Comparison of ENCODE assay signal across 28 mouse cellular contexts in the genomic region with DNA sequence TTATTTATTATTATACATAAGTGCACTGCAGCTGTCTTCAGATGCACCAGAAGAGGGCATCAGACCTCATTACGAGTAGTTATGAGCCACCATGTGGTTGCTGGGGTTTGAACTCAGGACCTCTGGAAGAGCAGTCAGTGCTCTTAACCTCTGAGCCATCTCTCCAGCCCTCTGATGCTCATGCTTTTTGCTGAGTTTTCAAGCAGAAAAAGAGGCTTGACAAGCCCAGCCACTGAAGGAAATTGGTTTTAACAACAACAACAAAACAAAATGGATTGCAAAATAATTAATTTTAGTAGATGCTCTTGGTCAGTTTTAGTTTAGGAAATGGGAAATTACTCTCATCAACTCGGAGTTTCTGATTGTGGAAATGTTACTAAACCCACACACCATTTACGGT. TPM values are rescaled to one million over a fixed set of nuclear protein-coding genes. Genes with fewer than 3 reads are reported as not detected.
DNase-seq lines count a peak whose midpoint lies in the region; ATAC-seq and TF ChIP-seq lines count a peak whose summit lies in the region.
"Had no signal": no experiment of that assay in that cellular context is flagged by ENCODE, and none has a peak within 500 bp of the region (broad histone marks: within the 10 kb centered on the region; RNA-seq: fewer than 3 reads in every experiment).

No protein-coding gene starts in this region.

- no peak for TF ChIP-seq RAD21 in CH12.LX (IDR thresholded peaks at IDR 0.05; ENCODE audit: low read depth, low read length)

- DNase-seq in intestine, embryonic 14.5 days (ENCODE audit: low spot score), result peak; percentile 18
- DNase-seq in liver, postnatal 0 days, result no peak
- no peak for DNase-seq in CH12.LX (ENCODE audit: extremely low read depth)
- DNase-seq in stomach, postnatal 0 days (ENCODE audit: low spot score), result no peak
- DNase-seq in adrenal gland, adult (ENCODE audit: inconsistent age in 2 of 2, low spot score in 1 of 2), result no peak
- DNase-seq: adrenal gland, adult 2 months; adrenal gland, postnatal 14 days; cerebellum, adult 11 months; cerebellum, adult 2 months; cerebellum, adult 9-11 months; cerebellum, postnatal 25 days; embryo, embryonic 11 days; gastrocnemius, postnatal 25 days; heart, adult 2 months; heart, postnatal 14 days; kidney, adult 11 months had no signal

- no peak overlapping the region for H3K27ac ChIP-seq in intestine, embryonic 14.5 days (ENCODE audit: low read depth)
- no peak overlapping the region for H3K27ac ChIP-seq in intestine, embryonic 16.5 days (ENCODE audit: low read length)
- H3K27ac ChIP-seq in liver, postnatal 0 days (ENCODE audit: low read depth), result no peak overlapping the region
- H3K27ac ChIP-seq in liver, embryonic 12.5 days, result no peak overlapping the region
- H3K27ac ChIP-seq in CH12.LX (ENCODE audit: insufficient read depth, low read depth), result no peak overlapping the region
- H3K27ac ChIP-seq in stomach, postnatal 0 days (replicated peaks), result no peak overlapping the region
- H3K27ac ChIP-seq: embryonic facial prominence, embryonic 10.5 days; embryonic facial prominence, embryonic 13.5 days; forebrain, embryonic 12.5 days; forebrain, embryonic 15.5 days; heart, adult 2 months; heart, embryonic 10.5 days; heart, embryonic 13.5 days; hindbrain, embryonic 12.5 days; hindbrain, embryonic 15.5 days had no signal

- no peak overlapping the region for H3K4me2 ChIP-seq in intestine, embryonic 14.5 days (ENCODE audit: low read length)
- H3K4me2 ChIP-seq in intestine, embryonic 16.5 days (ENCODE audit: low read depth, low read length), result no peak overlapping the region
- no peak overlapping the region for H3K4me2 ChIP-seq in liver, postnatal 0 days (ENCODE audit: low read depth, low read length)
- no peak overlapping the region for H3K4me2 ChIP-seq in liver, embryonic 12.5 days
- no peak overlapping the region for H3K4me2 ChIP-seq in CH12.LX (ENCODE audit: insufficient read depth, low read depth, poor library complexity, severe bottlenecking)
- no peak overlapping the region for H3K4me2 ChIP-seq in stomach, postnatal 0 days (replicated peaks; ENCODE audit: low read depth)
- H3K4me2 ChIP-seq: embryonic facial prominence, embryonic 13.5 days; forebrain, embryonic 12.5 days; forebrain, embryonic 15.5 days; heart, embryonic 13.5 days had no signal

- TF ChIP-seq POLR2A in CH12.LX (IDR thresholded peaks at IDR 0.05; ENCODE audit: low read depth, low read length), result no peak

- H3K4me3 ChIP-seq in intestine, embryonic 14.5 days (ENCODE audit: low read depth, low read length), result no peak overlapping the region
- H3K4me3 ChIP-seq in intestine, embryonic 16.5 days (ENCODE audit: low read length), result no peak overlapping the region
- H3K4me3 ChIP-seq in liver, postnatal 0 days (ENCODE audit: low read depth, low read length), result no peak overlapping the region
- H3K4me3 ChIP-seq in liver, embryonic 12.5 days, result no peak overlapping the region
- no peak overlapping the region for H3K4me3 ChIP-seq in CH12.LX (replicated peaks in 1 of 3; ENCODE audit: low read depth in 2 of 3, low read length in 2 of 3, poor library complexity in 1 of 3)
- H3K4me3 ChIP-seq in stomach, postnatal 0 days (ENCODE audit: low read depth, low read length), result no peak overlapping the region
- H3K4me3 ChIP-seq: embryonic facial prominence, embryonic 10.5 days; embryonic facial prominence, embryonic 13.5 days; erythroblast, embryonic 14.5 days; forebrain, embryonic 12.5 days; forebrain, embryonic 15.5 days; heart, adult 2 months; heart, embryonic 10.5 days; heart, embryonic 13.5 days; hindbrain, embryonic 12.5 days; hindbrain, embryonic 15.5 days had no signal

- ATAC-seq in intestine, embryonic 14.5 days (replicated peaks; ENCODE audit: low FRiP score, low TSS enrichment, low read depth), result no peak
- no peak for ATAC-seq in intestine, embryonic 16.5 days
- ATAC-seq in liver, postnatal 0 days, result no peak
- no peak for ATAC-seq in liver, embryonic 12.5 days
- ATAC-seq in stomach, postnatal 0 days (ENCODE audit: low FRiP score, low TSS enrichment), result no peak
- ATAC-seq: forebrain, embryonic 15.5 days; Patski had no signal

- no peaks in the 10 kb centered on the region for H3K36me3 ChIP-seq in intestine, embryonic 14.5 days (ENCODE audit: control insufficient read depth, insufficient read depth, low read length)
- H3K36me3 ChIP-seq in intestine, embryonic 16.5 days (ENCODE audit: control insufficient read depth, insufficient read depth, low read length), result no peaks in the 10 kb centered on the region
- H3K36me3 ChIP-seq in liver, postnatal 0 days (replicated peaks; ENCODE audit: insufficient read depth, low read length), result peaks cover 4% of the 10 kb centered on the region; the same call in 1 of the 2 replicates
- peaks cover 25% of the 10 kb centered on the region for H3K36me3 ChIP-seq in liver, embryonic 12.5 days
- peaks cover 0 to 28% of the 10 kb centered on the region in 2 experiments for H3K36me3 ChIP-seq in CH12.LX (replicated peaks in 1 of 2; ENCODE audit: control insufficient read depth in 1 of 2, insufficient read depth in 1 of 2, low read length in 1 of 2)
- H3K36me3 ChIP-seq in stomach, postnatal 0 days (ENCODE audit: control insufficient read depth, insufficient read depth, low read length), result no peaks in the 10 kb centered on the region
- H3K36me3 ChIP-seq: forebrain, embryonic 12.5 days; forebrain, embryonic 15.5 days; hindbrain, embryonic 15.5 days had no signal

- no peak overlapping the region for H3K9ac ChIP-seq in intestine, embryonic 14.5 days (ENCODE audit: low read length)
- no peak overlapping the region for H3K9ac ChIP-seq in intestine, embryonic 16.5 days (ENCODE audit: low read depth, low read length)
- no peak overlapping the region for H3K9ac ChIP-seq in liver, postnatal 0 days (replicated peaks)
- H3K9ac ChIP-seq in liver, embryonic 12.5 days, result no peak overlapping the region
- H3K9ac ChIP-seq in CH12.LX (ENCODE audit: insufficient read depth, low read depth), result no peak overlapping the region
- H3K9ac ChIP-seq in stomach, postnatal 0 days (ENCODE audit: low read length), result no peak overlapping the region
- H3K9ac ChIP-seq: embryonic facial prominence, embryonic 13.5 days; forebrain, embryonic 12.5 days; forebrain, embryonic 15.5 days; heart, embryonic 13.5 days; hindbrain, embryonic 12.5 days; hindbrain, embryonic 15.5 days had no signal

- WGBS in intestine, embryonic 14.5 days, result 82% methylated on average over 3 of the region's 3 CpGs
- WGBS in intestine, embryonic 16.5 days, result 91% methylated on average over 3 of the region's 3 CpGs
- 76% methylated on average over 3 of the region's 3 CpGs for WGBS in liver, postnatal 0 days (ENCODE audit: insufficient replicate concordance)
- WGBS in liver, embryonic 12.5 days (ENCODE audit: insufficient replicate concordance), result 68% methylated on average over 3 of the region's 3 CpGs
- 84% methylated on average over 3 of the region's 3 CpGs for WGBS in stomach, postnatal 0 days

- no peak for TF ChIP-seq EP300 in liver, postnatal 0 days (IDR thresholded peaks at IDR 0.05; ENCODE audit: low read depth)
- TF ChIP-seq EP300 in CH12.LX (IDR thresholded peaks at IDR 0.05; ENCODE audit: low read length), result no peak
- no peak for TF ChIP-seq EP300 in stomach, postnatal 0 days (optimal IDR thresholded peaks at IDR 0.05)

- H3K9me3 ChIP-seq in intestine, embryonic 14.5 days (ENCODE audit: control insufficient read depth, low read length), result no peaks in the 10 kb centered on the region
- no peaks in the 10 kb centered on the region for H3K9me3 ChIP-seq in intestine, embryonic 16.5 days (ENCODE audit: control insufficient read depth, low read length)
- H3K9me3 ChIP-seq in liver, postnatal 0 days (ENCODE audit: low read length), result peaks cover 2% of the 10 kb centered on the region; the same call in 1 of the 2 replicates
- H3K9me3 ChIP-seq in liver, embryonic 12.5 days (replicated peaks), result 0 out of 2 replicates have a peak, but pooled peaks cover 3% of the 10 kb centered on the region
- H3K9me3 ChIP-seq in CH12.LX (replicated peaks; ENCODE audit: low read length), result no peaks in the 10 kb centered on the region
- H3K9me3 ChIP-seq in stomach, postnatal 0 days (ENCODE audit: control insufficient read depth, low read length), result no peaks in the 10 kb centered on the region
- H3K9me3 ChIP-seq: embryonic facial prominence, embryonic 13.5 days; forebrain, embryonic 12.5 days; forebrain, embryonic 15.5 days; heart, embryonic 10.5 days; hindbrain, embryonic 12.5 days; hindbrain, embryonic 15.5 days had no signal

- dilution Hi-C loops in CH12.LX (cut with MboI; ENCODE audit: extremely low pct_ligation_motif_present, extremely low pct_unique_long_range_greater_than_20kb, low sequenced_read_pairs), result no loop called here

- peaks cover 16% of the 10 kb centered on the region for H3K79me2 ChIP-seq in CH12.LX (replicated peaks; ENCODE audit: control insufficient read depth, extremely low read depth, insufficient read depth, poor library complexity, severe bottlenecking)

- no peaks in the 10 kb centered on the region for H3K27me3 ChIP-seq in intestine, embryonic 14.5 days (replicated peaks; ENCODE audit: control insufficient read depth, insufficient read depth, low read length)
- no peaks in the 10 kb centered on the region for H3K27me3 ChIP-seq in intestine, embryonic 16.5 days (replicated peaks; ENCODE audit: control insufficient read depth, insufficient read depth, low read length)
- H3K27me3 ChIP-seq in liver, postnatal 0 days (ENCODE audit: insufficient read depth, low read length), result no peaks in the 10 kb centered on the region
- H3K27me3 ChIP-seq in liver, embryonic 12.5 days (replicated peaks), result no peaks in the 10 kb centered on the region
- H3K27me3 ChIP-seq in CH12.LX (replicated peaks), result no peaks in the 10 kb centered on the region
- no peaks in the 10 kb centered on the region for H3K27me3 ChIP-seq in stomach, postnatal 0 days (ENCODE audit: control insufficient read depth, insufficient read depth, low read length)
- H3K27me3 ChIP-seq: embryonic facial prominence, embryonic 13.5 days; forebrain, embryonic 12.5 days; forebrain, embryonic 15.5 days; heart, embryonic 13.5 days; hindbrain, embryonic 12.5 days; hindbrain, embryonic 15.5 days; Patski had no signal

- peaks cover 17% of the 10 kb centered on the region for H3K4me1 ChIP-seq in intestine, embryonic 14.5 days (replicated peaks; ENCODE audit: control insufficient read depth, insufficient read depth, low read length)
- H3K4me1 ChIP-seq in intestine, embryonic 16.5 days (ENCODE audit: control insufficient read depth, insufficient read depth, low read length), result peaks cover 6% of the 10 kb centered on the region; the same call in 1 of the 2 replicates
- H3K4me1 ChIP-seq in liver, postnatal 0 days (ENCODE audit: insufficient read depth), result peaks cover 36% of the 10 kb centered on the region
- H3K4me1 ChIP-seq in liver, embryonic 12.5 days, result peaks cover 60% of the 10 kb centered on the region
- peaks cover 9 to 27% of the 10 kb centered on the region in 2 experiments for H3K4me1 ChIP-seq in CH12.LX (ENCODE audit: control insufficient read depth in 1 of 2, insufficient read depth in 2 of 2)
- H3K4me1 ChIP-seq in stomach, postnatal 0 days (replicated peaks; ENCODE audit: control insufficient read depth, insufficient read depth), result no peaks in the 10 kb centered on the region; the same call in 1 of the 2 replicates

- in situ Hi-C loops in CH12.LX (cut with MboI; ENCODE audit: low pct_ligation_motif_present, low pct_unique_long_range_greater_than_20kb, low sequenced_read_pairs), result no loop called here

- peak; percentile 16; the same call in 1 of the 2 replicates for TF ChIP-seq CTCF in liver, postnatal 0 days (IDR thresholded peaks at IDR 0.05; ENCODE audit: low read depth)
- TF ChIP-seq CTCF in CH12.LX (conservative IDR thresholded peaks at IDR 0.05 in 1 of 2, IDR thresholded peaks at IDR 0.05 in 1 of 2; ENCODE audit: low read depth in 2 of 2, low read length in 2 of 2), result peak in 1 of 2 experiments; percentile 29; a peak in 1 of 4 replicates
- TF ChIP-seq CTCF in stomach, postnatal 0 days (IDR thresholded peaks at IDR 0.05; ENCODE audit: low read depth), result 0 out of 2 replicates have a peak, but pooled peaks have one; percentile 3

RNA-seq across cellular contexts. Expression of gene Uso1, which starts 2.8 kb away (rescaled TPM):
- 30.8 and 31.5 TPM in 2 replicates for polyA plus RNA-seq in intestine, embryonic 14.5 days (2014; fragmentation: Nextera tagmentation; extraction: Ambion mirVana)
- 43.5 and 46.7 TPM in 2 replicates for polyA plus RNA-seq in intestine, embryonic 16.5 days (2015; fragmentation: Nextera tagmentation; extraction: Ambion mirVana)
- polyA plus RNA-seq in liver, postnatal 0 days (2015; fragmentation: Nextera tagmentation; extraction: Ambion mirVana), result 22.0 and 22.2 TPM in 2 replicates
- 35.6 and 37.1 TPM in 2 replicates for polyA plus RNA-seq in liver, embryonic 12.5 days (2016; fragmentation: Nextera tagmentation; extraction: Ambion mirVana)
- total RNA-seq in CH12.LX (2012; rRNA removed), result 20.9 and 22.7 TPM in 2 replicates
- total RNA-seq in CH12.LX (2014; rRNA removed), result 16.9 and 19.9 TPM in 2 replicates
- 55.6 and 63.7 TPM in 2 replicates for polyA plus RNA-seq in CH12.LX (2012; ENCODE audit: insufficient read length, low read depth)
- 36.6 and 36.7 TPM in 2 replicates for polyA plus RNA-seq in stomach, postnatal 0 days (2015; fragmentation: Nextera tagmentation; extraction: Ambion mirVana)

RNA-seq across cellular contexts. Expression of gene G3bp2, which starts 51.4 kb away (rescaled TPM):
- 192 and 202 TPM in 2 replicates for polyA plus RNA-seq in intestine, embryonic 14.5 days (2014; fragmentation: Nextera tagmentation; extraction: Ambion mirVana)
- polyA plus RNA-seq in intestine, embryonic 16.5 days (2015; fragmentation: Nextera tagmentation; extraction: Ambion mirVana), result 147 and 167 TPM in 2 replicates
- 46.7 and 50.1 TPM in 2 replicates for polyA plus RNA-seq in liver, postnatal 0 days (2015; fragmentation: Nextera tagmentation; extraction: Ambion mirVana)
- polyA plus RNA-seq in liver, embryonic 12.5 days (2016; fragmentation: Nextera tagmentation; extraction: Ambion mirVana), result 84.0 and 87.0 TPM in 2 replicates
- total RNA-seq in CH12.LX (2012; rRNA removed) (38.8 and 55.9 TPM in 2 replicates), CH12.LX (2014; rRNA removed) (99.7 and 103 TPM in 2 replicates)
- 106 and 114 TPM in 2 replicates for polyA plus RNA-seq in CH12.LX (2012; ENCODE audit: insufficient read length, low read depth)
- 94.0 and 111 TPM in 2 replicates for polyA plus RNA-seq in stomach, postnatal 0 days (2015; fragmentation: Nextera tagmentation; extraction: Ambion mirVana)
